Mouse (Mus musculus) ES-CJ7 (cell line): ENCODE measurements around the gene Ankrd55.
"Not testable (repeated sequence)": the region's sequence is repeated elsewhere in the genome, so short reads cannot be mapped to it uniquely, and the experiment has no call there.

Source experiments
- DNase-seq: peaks from one replicate; pipeline ENCODE4 v3.0.0; 2011; ENCODE audit warnings: low read depth, low spot score

The Ankrd55 gene

GRCm38 (mm10) chr13:112293092-112293491 lies 4.8 kb downstream of the Ankrd55 start:
- DNase-seq: no peak

GRCm38 (mm10) chr13:112294446-112294845 lies 6.2 kb downstream of the Ankrd55 start:
- no peak for DNase-seq

GRCm38 (mm10) chr13:112297781-112298180 lies 9.5 kb downstream of the Ankrd55 start:
- DNase-seq: no peak

GRCm38 (mm10) chr13:112303429-112303828 lies 15.2 kb downstream of the Ankrd55 start:
- DNase-seq: no peak

- peak; percentile 51 for DNase-seq
Measured at GRCm38 (mm10) chr13:112308672-112309071, 20.4 kb downstream of the Ankrd55 start.

- not testable (repeated sequence) for DNase-seq
Measured at GRCm38 (mm10) chr13:112311611-112312010, 23.4 kb downstream of the Ankrd55 start.

GRCm38 (mm10) chr13:112315442-112315841 lies 27.2 kb downstream of the Ankrd55 start:
- DNase-seq: peak; percentile 56

GRCm38 (mm10) chr13:112316622-112317482 lies 28.6 kb downstream of the Ankrd55 start:
- no peak for DNase-seq

GRCm38 (mm10) chr13:112318124-112318523 lies 29.9 kb downstream of the Ankrd55 start:
- no peak for DNase-seq

GRCm38 (mm10) chr13:112323591-112324266 lies 35.5 kb downstream of the Ankrd55 start:
- no peak for DNase-seq

GRCm38 (mm10) chr13:112325126-112325525 lies 36.9 kb downstream of the Ankrd55 start:
- DNase-seq: no peak

- no peak for DNase-seq
Measured at GRCm38 (mm10) chr13:112326403-112326802, 38.2 kb downstream of the Ankrd55 start.

GRCm38 (mm10) chr13:112326977-112327376 lies 38.7 kb downstream of the Ankrd55 start:
- DNase-seq: no peak

GRCm38 (mm10) chr13:112327511-112327910 lies 39.3 kb downstream of the Ankrd55 start:
- no peak for DNase-seq

GRCm38 (mm10) chr13:112330257-112330656 lies 42.0 kb downstream of the Ankrd55 start:
- no peak for DNase-seq

- no peak for DNase-seq
Measured at GRCm38 (mm10) chr13:112330919-112331681, 42.8 kb downstream of the Ankrd55 start.

- DNase-seq: no peak
Measured at GRCm38 (mm10) chr13:112331682-112332061, 43.4 kb downstream of the Ankrd55 start.

- DNase-seq: no peak
Measured at GRCm38 (mm10) chr13:112335531-112335930, 47.3 kb downstream of the Ankrd55 start.

- DNase-seq: no peak
Measured at GRCm38 (mm10) chr13:112337146-112337545, 48.9 kb downstream of the Ankrd55 start.

- no peak for DNase-seq
Measured at GRCm38 (mm10) chr13:112340205-112340604, 52.0 kb downstream of the Ankrd55 start.

- DNase-seq: no peak
Measured at GRCm38 (mm10) chr13:112340761-112341160, 52.5 kb downstream of the Ankrd55 start.
